Mouse (Mus musculus) brown adipose tissue, adult 24 weeks (tissue): ENCODE data around the gene Tgfa. TPM values are rescaled to one million over a fixed set of nuclear protein-coding genes. Genes with fewer than 3 reads are reported as not detected.
A peak's percentile ranks its signal among the peaks of the same experiment; 100 is the strongest.

ENCODE experiments used
- H3K27ac ChIP-seq: fragments of 200-500 bp; replicated peaks from 2 replicates; pipeline ENCODE4 v1.5.1; 2012; ENCODE audit warnings: low read depth, mild to moderate bottlenecking, low read length
- H3K4me1 ChIP-seq: fragments of 200-500 bp; 2 replicates; pipeline ENCODE4 v1.6.1; 2012; ENCODE audit warnings: low read length, mixed read lengths; ENCODE audit not compliant: control insufficient read depth, insufficient read depth, insufficient read length
- H3K4me3 ChIP-seq: fragments of 200-500 bp; 2 replicates; pipeline ENCODE4 v1.5.1; 2012; ENCODE audit warnings: low read depth, mild to moderate bottlenecking, low read length, moderate library complexity; ENCODE audit not compliant: insufficient read depth
- polyA plus RNA-seq: library from polyadenylated mRNA; stranded (reverse); fragments of >200 nt; gene quantifications from 2 replicates; pipeline ENCODE4 v1.2.4, GENCODE M21; 2012; ENCODE audit not compliant: missing spikeins, insufficient read depth, insufficient read length

The Tgfa gene
- 0.25 and 0.44 TPM in 2 replicates for polyA plus RNA-seq

DNA sequence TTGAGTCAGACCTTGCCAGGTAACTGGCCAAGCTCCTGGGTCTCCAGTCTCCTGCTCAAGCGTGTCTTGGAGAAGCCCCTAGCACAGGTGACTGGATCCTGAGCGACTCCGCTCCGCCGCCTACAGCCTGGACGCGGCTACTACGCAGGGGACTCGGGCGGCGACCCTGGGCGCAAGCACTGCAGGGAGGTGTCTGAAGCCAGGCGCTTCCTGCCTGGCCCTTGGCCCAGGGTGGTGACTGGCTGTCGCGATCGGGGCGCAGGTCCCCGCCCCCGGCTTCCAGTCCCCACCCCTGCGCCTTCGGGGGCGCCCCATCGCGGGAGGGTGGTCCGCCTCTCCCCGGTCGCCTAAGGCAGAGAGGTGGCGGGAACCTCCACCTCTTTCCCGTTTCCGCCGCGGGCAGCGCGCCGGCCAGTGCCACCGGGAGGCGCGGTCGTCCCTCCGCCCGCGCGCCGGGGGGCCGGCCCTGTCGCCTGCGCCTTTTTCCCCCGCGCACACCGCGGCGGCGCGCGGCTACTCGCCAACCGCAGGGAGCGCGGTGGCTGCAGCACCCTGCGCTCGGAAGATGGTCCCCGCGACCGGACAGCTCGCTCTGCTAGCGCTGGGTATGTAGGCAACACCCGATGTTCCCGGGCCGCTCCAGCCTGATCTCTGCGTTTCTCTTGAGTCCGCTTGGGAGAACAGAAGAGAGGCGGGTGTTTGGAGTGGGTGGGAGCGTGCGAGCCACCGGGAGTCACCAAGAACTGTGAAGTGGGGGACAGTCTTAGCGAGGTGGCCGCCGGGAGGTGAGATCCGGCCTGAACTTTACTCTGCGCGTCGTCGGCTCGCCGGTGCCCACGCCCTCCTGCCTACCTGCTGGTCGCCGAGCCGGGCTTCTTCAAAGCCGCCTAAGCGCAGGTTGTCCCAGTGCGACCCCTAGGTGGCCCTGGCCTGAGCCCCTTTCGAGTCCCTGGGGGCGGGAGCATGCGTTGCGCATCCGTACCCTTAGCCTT, at the start of gene Tgfa:
Tgfa (plus strand) TSS at position 283 of the 992 bp plus-strand sequence.
- 0 out of 2 replicates have a peak, but pooled peaks cover 2% of the 10 kb centered on the region for H3K4me1 ChIP-seq
- peak within 1 kb of the TSS; percentile 68 for H3K4me3 ChIP-seq
- H3K27ac ChIP-seq, result no peak within 1 kb of the TSS

DNA sequence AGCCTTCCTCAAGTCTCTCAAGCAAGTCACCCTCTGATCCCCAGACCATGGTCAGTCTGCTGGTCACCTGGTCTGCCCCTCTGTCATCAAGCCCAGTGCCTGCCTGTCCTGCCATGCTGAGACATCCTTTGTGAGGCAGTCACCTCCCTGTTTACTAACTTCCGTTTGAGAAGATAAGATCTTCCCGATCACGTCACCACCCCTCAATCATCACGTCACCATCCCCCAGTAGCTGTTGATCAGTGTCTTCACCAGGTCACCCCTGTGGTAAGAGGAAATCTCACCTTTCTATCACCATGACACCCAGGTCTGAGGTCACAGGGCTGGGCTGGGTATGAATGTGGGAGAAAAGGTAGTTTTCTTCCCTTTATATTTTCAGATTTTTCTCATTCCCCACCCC, 46.5 kb upstream of the Tgfa start:
- peaks cover 2% of the 10 kb centered on the region; the same call in 1 of the 2 replicates for H3K4me1 ChIP-seq
- H3K27ac ChIP-seq, result no peak overlapping the region
- H3K4me3 ChIP-seq, result no peak overlapping the region

DNA sequence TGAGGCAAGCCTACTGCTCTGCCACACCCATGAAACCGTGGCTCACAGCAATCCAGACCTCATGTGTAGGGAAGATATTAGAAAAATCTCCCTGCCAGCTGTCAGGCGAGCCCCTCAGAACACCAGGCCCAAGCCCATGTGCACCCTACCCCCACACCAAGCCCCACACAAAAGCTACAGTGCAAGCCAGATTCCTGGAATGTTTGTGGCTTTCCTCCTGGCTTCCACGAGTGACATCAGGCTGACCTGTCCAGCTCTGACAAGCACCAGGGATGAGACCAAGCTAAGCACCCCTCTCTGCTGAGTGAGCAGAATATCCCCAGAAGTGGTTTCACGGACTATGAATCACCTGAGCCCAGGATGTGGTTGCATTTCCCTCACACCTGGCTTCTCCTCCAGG, 46.0 kb upstream of the Tgfa start:
- peaks cover 2% of the 10 kb centered on the region; the same call in 1 of the 2 replicates for H3K4me1 ChIP-seq
- no peak overlapping the region for H3K4me3 ChIP-seq
- no peak overlapping the region for H3K27ac ChIP-seq

DNA sequence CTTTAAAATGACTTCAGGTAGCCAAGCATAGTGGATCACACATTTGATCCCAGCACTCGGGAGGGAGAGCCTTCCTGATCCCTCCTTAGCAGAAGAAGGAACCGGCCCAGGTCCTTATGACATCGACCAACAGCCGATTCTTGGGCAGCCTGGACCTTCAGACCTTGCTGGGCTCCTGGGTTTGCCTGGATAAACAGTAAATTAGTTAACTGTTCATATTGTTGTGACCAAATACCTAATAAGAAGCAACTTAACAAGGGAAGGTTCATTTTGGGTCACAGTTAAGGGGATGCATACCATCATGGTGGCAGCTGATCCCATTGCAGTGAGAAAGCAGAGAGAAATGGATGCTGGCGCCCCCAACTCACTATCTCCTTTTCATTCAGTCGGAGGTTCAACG, 42.3 kb upstream of the Tgfa start:
- Histone ChIP-seq H3K4me1 (peaks cover 2% of the 10 kb centered on the region; the same call in 1 of the 2 replicates), H3K4me3 (no peak overlapping the region), H3K27ac (no peak overlapping the region)

DNA sequence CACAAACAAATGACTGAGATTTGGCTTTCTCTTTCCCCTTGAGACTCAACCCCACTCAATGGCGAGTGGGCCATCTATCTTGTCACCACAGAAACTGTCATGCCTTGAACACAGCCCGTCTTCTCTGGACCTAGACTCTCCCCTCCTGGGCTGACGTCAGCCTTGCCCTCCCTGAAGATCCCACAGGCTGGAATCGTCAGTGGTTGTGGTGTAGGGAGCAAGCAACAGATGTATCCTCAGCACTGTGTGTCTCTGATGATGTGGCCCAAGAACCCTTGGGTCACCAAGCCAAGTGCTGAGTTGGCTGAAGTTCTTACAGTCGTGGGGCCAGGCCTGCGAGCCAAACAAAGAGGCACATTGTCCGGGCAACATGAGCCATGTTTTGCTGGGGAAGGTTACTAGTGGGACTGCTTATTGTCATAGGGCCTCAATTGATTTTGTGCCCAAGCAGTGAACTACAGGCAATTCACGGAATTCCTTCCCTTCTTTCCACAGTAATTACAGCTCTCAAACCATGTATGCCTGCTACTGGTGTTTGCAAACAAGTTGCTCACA, 41.5 kb upstream of the Tgfa start:
- H3K4me1 ChIP-seq, result peaks cover 2% of the 10 kb centered on the region; the same call in 1 of the 2 replicates
- no peak overlapping the region for H3K4me3 ChIP-seq
- no peak overlapping the region for H3K27ac ChIP-seq

DNA sequence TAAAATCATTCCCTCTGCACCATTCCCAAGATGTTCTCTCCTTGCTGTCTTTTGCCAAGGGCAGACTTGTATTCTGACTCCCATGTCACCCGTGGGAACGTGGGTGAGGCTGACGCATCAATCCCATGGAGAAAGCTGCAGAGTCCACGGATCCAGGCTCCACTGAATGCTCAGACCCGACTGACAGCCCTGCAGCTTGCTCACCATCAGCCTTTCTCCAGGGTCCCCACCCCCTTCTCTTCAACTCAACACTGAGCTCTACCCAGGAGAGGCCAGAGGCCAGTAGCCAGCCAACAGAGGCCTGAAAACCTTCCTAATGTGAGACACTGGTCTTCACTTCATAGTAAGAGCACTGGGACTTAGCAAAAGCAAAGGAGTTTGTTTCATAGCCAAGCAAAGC, 41.0 kb upstream of the Tgfa start:
- Histone ChIP-seq H3K4me3 (no peak overlapping the region), H3K27ac (no peak overlapping the region), H3K4me1 (peaks cover 2% of the 10 kb centered on the region; the same call in 1 of the 2 replicates)

DNA sequence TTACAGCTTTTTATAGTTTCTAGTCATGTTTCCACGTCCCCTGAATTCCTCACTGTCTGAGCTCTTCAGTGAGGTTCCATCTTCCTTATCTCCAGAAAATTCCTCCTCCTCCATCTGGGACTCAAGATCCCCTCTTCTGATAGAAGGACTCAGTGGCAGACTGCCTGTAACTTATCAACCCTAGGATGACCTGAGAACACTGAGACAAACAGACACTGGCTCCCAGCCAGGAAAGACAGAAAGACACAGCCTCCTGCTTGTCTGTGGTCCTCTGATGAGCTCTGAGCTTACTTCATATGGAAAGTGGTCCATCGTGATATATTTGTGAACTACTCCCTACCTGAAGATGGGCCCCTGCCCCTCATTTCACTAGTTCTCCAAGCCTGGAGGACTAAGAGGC, 40.5 kb upstream of the Tgfa start:
- H3K27ac ChIP-seq, result no peak overlapping the region
- H3K4me3 ChIP-seq, result no peak overlapping the region
- H3K4me1 ChIP-seq, result peaks cover 2% of the 10 kb centered on the region; the same call in 1 of the 2 replicates

DNA sequence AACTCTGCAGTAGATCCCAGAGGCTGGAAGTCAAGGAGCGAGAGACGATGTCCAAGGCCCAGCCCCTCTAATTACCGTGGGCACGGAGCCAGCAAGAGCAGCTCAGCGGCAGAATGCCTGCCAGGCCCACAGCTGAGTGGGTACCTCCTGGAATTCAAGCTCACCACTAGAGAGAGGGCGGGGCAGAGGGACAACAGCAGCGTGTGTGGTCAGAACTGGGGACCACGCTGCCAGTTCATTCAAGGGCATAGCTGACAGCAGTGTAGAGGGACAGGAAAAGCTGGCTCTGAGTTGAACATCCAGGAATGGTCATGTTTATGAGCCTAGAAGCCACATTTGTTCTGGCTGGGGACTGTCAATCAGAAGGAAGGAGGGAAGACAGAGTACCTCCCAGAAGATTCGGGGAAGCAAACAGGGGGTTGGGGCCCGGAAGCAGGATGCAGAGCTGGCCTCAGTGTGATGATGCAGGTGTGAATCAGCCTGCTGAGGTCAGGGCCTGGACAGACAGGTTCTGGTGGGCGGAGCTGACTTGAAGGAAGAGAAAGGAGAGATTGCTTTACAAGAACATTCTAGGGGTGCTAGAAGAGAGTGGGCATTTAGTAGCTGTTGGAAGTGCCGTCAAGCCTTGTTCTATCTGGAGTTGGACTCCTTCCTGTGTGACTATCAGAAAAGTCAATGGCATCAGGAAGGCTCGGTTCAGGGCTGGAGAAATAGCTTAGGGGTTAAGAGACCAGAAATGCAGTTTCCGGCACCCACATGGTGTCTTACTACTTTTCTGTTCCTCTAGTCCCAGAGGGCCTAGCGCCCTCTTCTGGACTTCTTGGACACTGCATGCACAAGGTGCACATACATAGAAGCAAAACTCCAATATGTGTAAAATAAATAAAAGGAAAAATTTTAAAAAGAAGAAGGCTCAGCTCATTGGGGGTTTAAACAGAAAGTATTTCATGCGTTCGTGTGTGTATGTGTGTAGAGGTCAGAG, 37.5 kb upstream of the Tgfa start:
- Histone ChIP-seq H3K27ac (no peak overlapping the region), H3K4me3 (no peak overlapping the region), H3K4me1 (peaks cover 2% of the 10 kb centered on the region; the same call in 1 of the 2 replicates)

DNA sequence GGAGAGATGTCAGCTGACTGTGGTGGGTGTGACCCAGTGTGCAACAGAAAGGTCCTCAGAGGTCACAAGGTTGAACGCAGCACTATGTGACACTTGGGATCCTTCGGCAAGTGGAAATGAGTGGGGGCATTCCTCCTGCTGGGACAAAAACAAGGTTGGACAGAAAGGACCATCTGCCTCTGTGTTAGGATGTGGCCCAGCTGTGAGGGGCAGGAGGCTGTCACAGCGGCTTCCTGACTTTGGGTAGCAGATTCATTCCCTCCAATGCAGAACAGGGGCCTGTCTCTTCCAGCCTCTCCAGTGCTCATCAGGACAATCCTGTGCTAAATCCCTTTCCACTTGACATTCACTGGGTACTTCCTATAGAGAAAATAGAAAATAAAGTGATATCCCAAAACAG, 34.1 kb upstream of the Tgfa start:
- H3K4me1 ChIP-seq, result no peaks in the 10 kb centered on the region
- no peak overlapping the region for H3K4me3 ChIP-seq

DNA sequence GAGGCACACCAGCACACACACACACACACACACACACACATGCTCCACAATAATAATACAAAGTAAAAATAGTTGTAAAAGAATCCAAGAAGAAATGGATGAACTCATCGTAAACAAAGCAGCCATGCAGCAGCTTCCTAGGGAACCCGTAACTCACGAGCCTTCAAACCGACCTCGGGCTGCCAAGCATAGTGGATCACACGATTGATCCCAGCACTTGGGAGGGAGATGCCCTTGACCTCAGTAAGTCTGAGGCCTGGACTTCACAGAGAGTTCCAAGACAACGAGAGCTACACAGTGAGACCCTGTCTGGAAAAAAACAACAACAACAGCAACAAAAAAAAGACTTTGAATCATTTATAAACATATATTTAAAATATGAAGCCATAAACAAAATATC, 33.4 kb upstream of the Tgfa start:
- Histone ChIP-seq H3K4me1 (no peaks in the 10 kb centered on the region), H3K27ac (no peak overlapping the region), H3K4me3 (no peak overlapping the region)

More for the DNA sequence above, 34.1 kb upstream of the Tgfa start:
- H3K27ac ChIP-seq, result no peak overlapping the region

DNA sequence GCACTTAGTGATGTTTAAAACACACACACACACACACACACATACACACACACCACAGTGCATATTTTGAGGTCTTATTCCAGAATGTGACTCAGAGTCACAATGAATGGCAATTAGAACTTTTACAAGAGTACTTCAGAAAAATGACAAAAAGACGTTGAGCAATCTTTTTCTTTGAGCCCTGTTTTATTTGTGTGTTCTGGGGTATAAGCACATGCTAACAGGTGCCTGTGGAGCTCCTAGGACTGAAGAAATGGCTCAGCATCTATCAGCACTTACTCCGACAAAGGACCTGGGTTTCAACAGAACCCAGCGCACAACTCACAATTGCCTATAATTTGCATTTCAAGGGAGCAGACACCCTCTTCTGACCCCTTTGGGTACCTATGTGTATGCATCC, 31.0 kb upstream of the Tgfa start:
- Histone ChIP-seq H3K4me3 (no peak overlapping the region), H3K27ac (no peak overlapping the region), H3K4me1 (no peaks in the 10 kb centered on the region)

DNA sequence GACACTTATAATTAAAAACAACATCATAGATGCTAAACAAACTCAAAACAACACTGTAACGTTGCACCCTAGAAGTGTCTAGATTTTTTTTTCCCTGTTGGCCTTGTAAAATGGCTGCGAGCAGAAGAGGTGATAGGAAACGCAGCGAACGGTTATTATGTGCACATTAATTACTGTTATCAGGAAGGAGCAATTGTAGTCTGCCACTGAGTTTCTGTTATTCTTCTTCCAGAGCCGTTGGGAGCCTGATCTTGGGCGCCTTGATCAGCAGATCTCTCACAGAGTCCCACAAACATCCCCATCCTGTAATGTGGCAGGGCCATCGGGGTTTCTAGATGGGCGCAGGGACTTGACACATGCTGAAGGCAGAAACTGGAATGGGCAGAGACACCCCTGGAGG, 28.6 kb upstream of the Tgfa start:
- Histone ChIP-seq H3K4me1 (no peaks in the 10 kb centered on the region), H3K4me3 (no peak overlapping the region), H3K27ac (no peak overlapping the region)

DNA sequence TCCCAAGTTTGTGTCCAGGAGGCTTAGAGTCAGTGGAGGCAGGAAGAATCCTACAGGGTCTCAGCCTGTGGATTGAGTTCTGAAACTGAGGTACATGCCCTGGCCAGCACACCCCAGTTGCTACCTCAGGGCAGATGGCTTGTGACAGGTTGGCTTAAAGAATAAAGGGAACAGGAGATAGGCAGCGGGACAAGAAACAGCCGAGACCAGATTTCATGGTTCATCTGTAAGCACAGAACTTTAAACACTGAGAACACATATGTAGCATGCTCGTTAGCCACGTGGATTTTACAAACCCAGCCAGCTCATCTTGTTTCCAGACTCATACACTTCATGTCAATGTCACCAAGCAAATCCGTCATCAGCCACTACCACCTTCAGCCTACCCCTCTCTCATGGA, 27.2 kb upstream of the Tgfa start:
- Histone ChIP-seq H3K4me1 (no peaks in the 10 kb centered on the region), H3K27ac (no peak overlapping the region), H3K4me3 (no peak overlapping the region)

DNA sequence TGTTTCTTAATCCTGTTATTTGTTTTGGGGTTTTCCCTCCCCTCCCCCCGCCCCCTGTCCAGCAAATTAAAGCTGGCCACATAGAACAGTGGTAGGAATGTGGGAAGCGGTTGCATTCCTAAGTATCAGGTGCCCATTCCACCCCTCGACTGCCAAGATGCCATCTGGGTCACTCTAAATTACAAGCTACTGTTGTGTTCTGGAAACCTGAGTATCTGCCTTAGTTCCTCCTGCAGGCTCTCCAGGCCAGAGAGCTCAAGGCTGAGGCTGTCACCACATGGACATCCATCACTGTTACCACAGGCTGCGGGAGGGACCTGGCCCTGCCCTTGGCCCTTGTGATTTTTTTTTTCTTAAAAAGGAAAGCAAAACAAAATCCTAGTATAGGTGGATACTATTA, 25.9 kb upstream of the Tgfa start:
- Histone ChIP-seq H3K4me3 (no peak overlapping the region), H3K4me1 (no peaks in the 10 kb centered on the region), H3K27ac (no peak overlapping the region)

DNA sequence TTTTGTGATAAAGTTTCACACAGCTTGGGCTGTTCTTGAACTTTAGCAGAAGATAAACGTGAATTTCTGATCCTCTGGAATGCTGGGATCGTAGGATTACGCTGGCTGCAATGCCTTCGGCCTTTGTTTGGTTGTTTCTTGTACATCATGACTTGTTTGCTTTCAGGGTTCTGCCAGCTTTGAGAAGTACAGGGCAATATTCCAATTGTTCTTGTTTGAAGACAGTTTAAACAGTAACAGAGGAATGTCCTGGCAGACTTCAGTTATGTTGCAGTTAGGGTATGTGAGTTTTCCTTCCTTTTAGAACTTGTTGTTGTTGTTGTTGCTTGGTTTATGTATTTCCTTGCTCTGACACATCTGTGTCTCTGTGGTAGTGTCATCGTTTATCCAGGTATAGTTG, 18.8 kb upstream of the Tgfa start:
- Histone ChIP-seq H3K4me3 (no peak overlapping the region), H3K4me1 (no peaks in the 10 kb centered on the region), H3K27ac (no peak overlapping the region)
